Mouse (Mus musculus): ENCODE measurements around the gene Rab11fip3.
A peak's percentile ranks its signal among the peaks of the same experiment; 100 is the strongest.

Gene Rab11fip3

GRCm38 (mm10) chr17:25985306-25986294 lies 83.8 kb downstream of the Rab11fip3 start, which contains the start of gene Capn15:
Gene Capn15 (minus strand): TSS chr17:25985796.
- DNase-seq: peak; percentile 87 to 92

GRCm38 (mm10) chr17:25984556-25985305 lies 84.6 kb downstream of the Rab11fip3 start:
- DNase-seq: peak in 1 of 2 experiments; percentile 11

- DNase-seq: no peak
These were observed 85.3 kb downstream of the Rab11fip3 start for GRCm38 (mm10) chr17:25984066-25984465.

- DNase-seq: no peak
These were observed 86.4 kb downstream of the Rab11fip3 start for GRCm38 (mm10) chr17:25982913-25983312.

GRCm38 (mm10) chr17:25980854-25981253 lies 88.5 kb downstream of the Rab11fip3 start:
- DNase-seq: no peak

GRCm38 (mm10) chr17:25979829-25980738 lies 89.3 kb downstream of the Rab11fip3 start:
- DNase-seq: no peak

- no peak for DNase-seq
These were observed 98.2 kb downstream of the Rab11fip3 start for GRCm38 (mm10) chr17:25970954-25971707.

- no peak for DNase-seq
These were observed 98.9 kb downstream of the Rab11fip3 start for GRCm38 (mm10) chr17:25970448-25970847.

- no peak for DNase-seq
These were observed 101.2 kb downstream of the Rab11fip3 start for GRCm38 (mm10) chr17:25968176-25968575.

- DNase-seq: no peak
These were observed 101.7 kb downstream of the Rab11fip3 start for GRCm38 (mm10) chr17:25967652-25968051.

GRCm38 (mm10) chr17:25964271-25964670 lies 105.1 kb downstream of the Rab11fip3 start:
- DNase-seq: no peak

GRCm38 (mm10) chr17:25962413-25962905 lies 106.9 kb downstream of the Rab11fip3 start:
- no peak for DNase-seq

GRCm38 (mm10) chr17:25961566-25961965 lies 107.8 kb downstream of the Rab11fip3 start:
- DNase-seq: no peak

- no peak for DNase-seq
These were observed 109.5 kb downstream of the Rab11fip3 start for GRCm38 (mm10) chr17:25959630-25960467.

- no peak for DNase-seq
These were observed 110.4 kb downstream of the Rab11fip3 start for GRCm38 (mm10) chr17:25958771-25959494.

GRCm38 (mm10) chr17:25957586-25958051 lies 111.7 kb downstream of the Rab11fip3 start:
- DNase-seq: no peak

GRCm38 (mm10) chr17:25956631-25957030 lies 112.7 kb downstream of the Rab11fip3 start:
- DNase-seq: no peak

GRCm38 (mm10) chr17:25956201-25956600 lies 113.2 kb downstream of the Rab11fip3 start:
- DNase-seq: no peak

- DNase-seq: no peak
These were observed 113.6 kb downstream of the Rab11fip3 start for GRCm38 (mm10) chr17:25955736-25956135.

GRCm38 (mm10) chr17:25954671-25955070 lies 114.7 kb downstream of the Rab11fip3 start:
- no peak for DNase-seq
